Mouse (Mus musculus) right cerebral cortex, postnatal 14 days (tissue): ENCODE measurements around the gene Prok1.

Source experiments
- DNase-seq: peaks from one replicate; pipeline ENCODE4 v3.0.0; 2022

Gene Prok1

GRCm38 (mm10) chr3:107239607-107240006 is at the start of gene Prok1:
TSS of gene Prok1 (minus strand) at chr3:107239707.
- DNase-seq: no peak

- DNase-seq: no peak
Observed at GRCm38 (mm10) chr3:107287346-107287745, 47.8 kb upstream of the Prok1 start.

GRCm38 (mm10) chr3:107286123-107286522 is 46.6 kb upstream of the Prok1 start:
- no peak for DNase-seq

- peak; percentile 89 for DNase-seq
Observed at GRCm38 (mm10) chr3:107278479-107279269, 39.2 kb upstream of the Prok1 start, which contains the start of gene Lamtor5. TSS of gene Lamtor5 (plus strand) at chr3:107278858.

GRCm38 (mm10) chr3:107276626-107277025 is 37.1 kb upstream of the Prok1 start:
- no peak for DNase-seq

- no peak for DNase-seq
Observed at GRCm38 (mm10) chr3:107275996-107276395, 36.5 kb upstream of the Prok1 start.

GRCm38 (mm10) chr3:107275351-107275750 is 35.8 kb upstream of the Prok1 start:
- no peak for DNase-seq

- peak; percentile 63 for DNase-seq
Observed at GRCm38 (mm10) chr3:107273820-107274219, 34.3 kb upstream of the Prok1 start.

- DNase-seq: no peak
Observed at GRCm38 (mm10) chr3:107272433-107272832, 32.9 kb upstream of the Prok1 start.

GRCm38 (mm10) chr3:107266814-107267345 is 27.4 kb upstream of the Prok1 start:
- DNase-seq: no peak

- DNase-seq: no peak
Observed at GRCm38 (mm10) chr3:107261851-107262165, 22.3 kb upstream of the Prok1 start.

GRCm38 (mm10) chr3:107260956-107261850 is 21.7 kb upstream of the Prok1 start:
- no peak for DNase-seq

- DNase-seq: no peak
Observed at GRCm38 (mm10) chr3:107257924-107258323, 18.4 kb upstream of the Prok1 start.

- no peak for DNase-seq
Observed at GRCm38 (mm10) chr3:107256724-107257123, 17.2 kb upstream of the Prok1 start.

GRCm38 (mm10) chr3:107255992-107256391 is 16.5 kb upstream of the Prok1 start:
- DNase-seq: no peak

- DNase-seq: no peak
Observed at GRCm38 (mm10) chr3:107253925-107254324, 14.4 kb upstream of the Prok1 start.

GRCm38 (mm10) chr3:107252035-107252434 is 12.5 kb upstream of the Prok1 start:
- no peak for DNase-seq

- DNase-seq: no peak
Observed at GRCm38 (mm10) chr3:107250320-107250719, 10.8 kb upstream of the Prok1 start.

GRCm38 (mm10) chr3:107249042-107249441 is 9.5 kb upstream of the Prok1 start:
- no peak for DNase-seq

- DNase-seq: no peak
Observed at GRCm38 (mm10) chr3:107246876-107247275, 7.4 kb upstream of the Prok1 start.

GRCm38 (mm10) chr3:107241389-107242094 is 2.0 kb upstream of the Prok1 start:
- no peak for DNase-seq

- no peak for DNase-seq
Observed at GRCm38 (mm10) chr3:107238471-107238980, 981 bp downstream of the Prok1 start.

- no peak for DNase-seq
Observed at GRCm38 (mm10) chr3:107238051-107238450, 1.5 kb downstream of the Prok1 start.
